Mouse (Mus musculus): Measurements from ENCODE around the gene Engase. TPM values are rescaled to one million over a fixed set of nuclear protein-coding genes. Genes with fewer than 3 reads are reported as not detected.

Gene Engase
- polyA plus RNA-seq, 1 experiment from 2014 or later, result 4.0 TPM

- H3K9me3 ChIP-seq (replicated peaks; ENCODE audit: control insufficient read depth, low read length), result no peaks in the 10 kb centered on the region
- H3K4me2 ChIP-seq (ENCODE audit: low read depth, low read length), result no peak overlapping the region
- WGBS, result 26% methylated on average over 5 of the region's 5 CpGs
- peaks cover 7% of the 10 kb centered on the region; the same call in 1 of the 2 replicates for H3K4me1 ChIP-seq (ENCODE audit: control insufficient read depth, insufficient read depth, low read length)
- ATAC-seq (replicated peaks; ENCODE audit: extremely low read depth, insufficient read depth, low FRiP score), result no peak
- H3K27me3 ChIP-seq (ENCODE audit: control insufficient read depth, insufficient read depth, low read length), result peaks cover 41% of the 10 kb centered on the region
- H3K27ac ChIP-seq (ENCODE audit: low read length), result no peak overlapping the region
- H3K9ac ChIP-seq (ENCODE audit: low read length), result no peak overlapping the region
- H3K36me3 ChIP-seq (ENCODE audit: control insufficient read depth, insufficient read depth), result no peaks in the 10 kb centered on the region
- no peak overlapping the region for H3K4me3 ChIP-seq (ENCODE audit: low read length)
These were observed 31.3 kb downstream of the Engase start for GRCm38 (mm10) chr11:118507904-118508303.

- H3K27ac ChIP-seq (ENCODE audit: low read length), result no peak overlapping the region
- ATAC-seq (replicated peaks; ENCODE audit: extremely low read depth, insufficient read depth, low FRiP score), result no peak
- H3K9ac ChIP-seq (ENCODE audit: low read length), result no peak overlapping the region
- WGBS, result 69% methylated on average over 7 of the region's 7 CpGs
- no peaks in the 10 kb centered on the region for H3K9me3 ChIP-seq (replicated peaks; ENCODE audit: control insufficient read depth, low read length)
- H3K27me3 ChIP-seq (ENCODE audit: control insufficient read depth, insufficient read depth, low read length), result peaks cover 37% of the 10 kb centered on the region
- H3K4me3 ChIP-seq (ENCODE audit: low read length), result no peak overlapping the region
- no peaks in the 10 kb centered on the region for H3K36me3 ChIP-seq (ENCODE audit: control insufficient read depth, insufficient read depth)
- H3K4me1 ChIP-seq (ENCODE audit: control insufficient read depth, insufficient read depth, low read length), result peaks cover 7% of the 10 kb centered on the region; the same call in 1 of the 2 replicates
- no peak overlapping the region for H3K4me2 ChIP-seq (ENCODE audit: low read depth, low read length)
These were observed 31.7 kb downstream of the Engase start for GRCm38 (mm10) chr11:118508341-118508740.

- Histone ChIP-seq H3K9ac (ENCODE audit: low read length) (no peak overlapping the region), H3K9me3 (replicated peaks; ENCODE audit: control insufficient read depth, low read length) (no peaks in the 10 kb centered on the region), H3K36me3 (ENCODE audit: control insufficient read depth, insufficient read depth) (no peaks in the 10 kb centered on the region), H3K27ac (ENCODE audit: low read length) (no peak overlapping the region), H3K4me3 (ENCODE audit: low read length) (no peak overlapping the region), H3K27me3 (ENCODE audit: control insufficient read depth, insufficient read depth, low read length) (peaks cover 25% of the 10 kb centered on the region), H3K4me1 (ENCODE audit: control insufficient read depth, insufficient read depth, low read length) (peaks cover 10% of the 10 kb centered on the region; the same call in 1 of the 2 replicates), H3K4me2 (ENCODE audit: low read depth, low read length) (no peak overlapping the region)
- WGBS, result 46% methylated on average over 6 of the region's 6 CpGs
- no peak; the same call in 1 of the 2 replicates for ATAC-seq (replicated peaks; ENCODE audit: extremely low read depth, insufficient read depth, low FRiP score)
These were observed 35.2 kb downstream of the Engase start for GRCm38 (mm10) chr11:118511851-118512250.

- Histone ChIP-seq H3K36me3 (ENCODE audit: control insufficient read depth, insufficient read depth) (no peaks in the 10 kb centered on the region), H3K4me2 (ENCODE audit: low read depth, low read length) (no peak overlapping the region), H3K27me3 (ENCODE audit: control insufficient read depth, insufficient read depth, low read length) (peaks cover 28% of the 10 kb centered on the region), H3K9ac (ENCODE audit: low read length) (no peak overlapping the region), H3K4me3 (ENCODE audit: low read length) (no peak overlapping the region), H3K4me1 (ENCODE audit: control insufficient read depth, insufficient read depth, low read length) (peaks cover 10% of the 10 kb centered on the region; the same call in 1 of the 2 replicates), H3K9me3 (replicated peaks; ENCODE audit: control insufficient read depth, low read length) (no peaks in the 10 kb centered on the region), H3K27ac (ENCODE audit: low read length) (no peak overlapping the region)
- 50% methylated on average over 15 of the region's 15 CpGs for WGBS
- peak; percentile 43; the same call in 1 of the 2 replicates for ATAC-seq (replicated peaks; ENCODE audit: extremely low read depth, insufficient read depth, low FRiP score)
These were observed 35.8 kb downstream of the Engase start for GRCm38 (mm10) chr11:118512257-118512910.

GRCm38 (mm10) chr11:118517924-118518323, 41.3 kb downstream of the Engase start:
- no peak overlapping the region for H3K9ac ChIP-seq (ENCODE audit: low read length)
- no peaks in the 10 kb centered on the region for H3K9me3 ChIP-seq (replicated peaks; ENCODE audit: control insufficient read depth, low read length)
- no peak for ATAC-seq (replicated peaks; ENCODE audit: extremely low read depth, insufficient read depth, low FRiP score)
- H3K27me3 ChIP-seq (ENCODE audit: control insufficient read depth, insufficient read depth, low read length), result peaks cover 13% of the 10 kb centered on the region
- no peaks in the 10 kb centered on the region for H3K36me3 ChIP-seq (ENCODE audit: control insufficient read depth, insufficient read depth)
- 0 out of 2 replicates have a peak, but pooled peaks cover 3% of the 10 kb centered on the region for H3K4me1 ChIP-seq (ENCODE audit: control insufficient read depth, insufficient read depth, low read length)
- no peak overlapping the region for H3K4me3 ChIP-seq (ENCODE audit: low read length)
- no peak overlapping the region for H3K27ac ChIP-seq (ENCODE audit: low read length)
- H3K4me2 ChIP-seq (ENCODE audit: low read depth, low read length), result no peak overlapping the region
- 80% methylated on average over 7 of the region's 7 CpGs for WGBS

- peaks cover 13% of the 10 kb centered on the region for H3K27me3 ChIP-seq (ENCODE audit: control insufficient read depth, insufficient read depth, low read length)
- WGBS, result 54% methylated on average over 7 of the region's 7 CpGs
- no peak overlapping the region; the same call in 1 of the 2 replicates for H3K27ac ChIP-seq (ENCODE audit: low read length)
- 0 out of 2 replicates have a peak, but pooled peaks cover 3% of the 10 kb centered on the region for H3K4me1 ChIP-seq (ENCODE audit: control insufficient read depth, insufficient read depth, low read length)
- H3K4me3 ChIP-seq (ENCODE audit: low read length), result no peak overlapping the region
- H3K9ac ChIP-seq (ENCODE audit: low read length), result no peak overlapping the region
- peak; percentile 68 for ATAC-seq (replicated peaks; ENCODE audit: extremely low read depth, insufficient read depth, low FRiP score)
- H3K9me3 ChIP-seq (replicated peaks; ENCODE audit: control insufficient read depth, low read length), result no peaks in the 10 kb centered on the region
- no peaks in the 10 kb centered on the region for H3K36me3 ChIP-seq (ENCODE audit: control insufficient read depth, insufficient read depth)
- no peak overlapping the region for H3K4me2 ChIP-seq (ENCODE audit: low read depth, low read length)
These were observed 42.1 kb downstream of the Engase start for GRCm38 (mm10) chr11:118518743-118519142.

GRCm38 (mm10) chr11:118520251-118520650, 43.6 kb downstream of the Engase start:
- Histone ChIP-seq H3K36me3 (ENCODE audit: control insufficient read depth, insufficient read depth) (no peaks in the 10 kb centered on the region), H3K4me3 (ENCODE audit: low read length) (no peak overlapping the region), H3K9me3 (replicated peaks; ENCODE audit: control insufficient read depth, low read length) (no peaks in the 10 kb centered on the region), H3K9ac (ENCODE audit: low read length) (no peak overlapping the region), H3K27me3 (ENCODE audit: control insufficient read depth, insufficient read depth, low read length) (peaks cover 3% of the 10 kb centered on the region; the same call in 1 of the 2 replicates), H3K4me2 (ENCODE audit: low read depth, low read length) (no peak overlapping the region), H3K4me1 (ENCODE audit: control insufficient read depth, insufficient read depth, low read length) (0 out of 2 replicates have a peak, but pooled peaks cover 3% of the 10 kb centered on the region), H3K27ac (ENCODE audit: low read length) (no peak overlapping the region)
- 57% methylated on average over 5 of the region's 5 CpGs for WGBS
- ATAC-seq (replicated peaks; ENCODE audit: extremely low read depth, insufficient read depth, low FRiP score), result no peak

GRCm38 (mm10) chr11:118520932-118521331, 44.3 kb downstream of the Engase start:
- H3K4me1 ChIP-seq (ENCODE audit: control insufficient read depth, insufficient read depth, low read length), result 0 out of 2 replicates have a peak, but pooled peaks cover 3% of the 10 kb centered on the region
- no peak overlapping the region for H3K9ac ChIP-seq (ENCODE audit: low read length)
- no peak overlapping the region for H3K4me2 ChIP-seq (ENCODE audit: low read depth, low read length)
- 82% methylated on average over 2 of the region's 2 CpGs for WGBS
- H3K27ac ChIP-seq (ENCODE audit: low read length), result no peak overlapping the region
- no peak overlapping the region for H3K4me3 ChIP-seq (ENCODE audit: low read length)
- peaks cover 3% of the 10 kb centered on the region; the same call in 1 of the 2 replicates for H3K27me3 ChIP-seq (ENCODE audit: control insufficient read depth, insufficient read depth, low read length)
- no peak for ATAC-seq (replicated peaks; ENCODE audit: extremely low read depth, insufficient read depth, low FRiP score)
- no peaks in the 10 kb centered on the region for H3K9me3 ChIP-seq (replicated peaks; ENCODE audit: control insufficient read depth, low read length)
- no peaks in the 10 kb centered on the region for H3K36me3 ChIP-seq (ENCODE audit: control insufficient read depth, insufficient read depth)

- Histone ChIP-seq H3K4me3 (ENCODE audit: low read length) (no peak overlapping the region), H3K27me3 (ENCODE audit: control insufficient read depth, insufficient read depth, low read length) (0 out of 2 replicates have a peak, but pooled peaks cover under 1% of the 10 kb centered on the region), H3K9ac (ENCODE audit: low read length) (no peak overlapping the region), H3K36me3 (ENCODE audit: control insufficient read depth, insufficient read depth) (no peaks in the 10 kb centered on the region), H3K4me2 (ENCODE audit: low read depth, low read length) (no peak overlapping the region), H3K27ac (ENCODE audit: low read length) (no peak overlapping the region), H3K9me3 (replicated peaks; ENCODE audit: control insufficient read depth, low read length) (no peaks in the 10 kb centered on the region), H3K4me1 (ENCODE audit: control insufficient read depth, insufficient read depth, low read length) (no peaks in the 10 kb centered on the region)
- ATAC-seq (replicated peaks; ENCODE audit: extremely low read depth, insufficient read depth, low FRiP score), result no peak
- WGBS, result 75% methylated on average over 4 of the region's 4 CpGs
These were observed 47.0 kb downstream of the Engase start for GRCm38 (mm10) chr11:118523496-118524145.
